Mouse (Mus musculus): ENCODE results near the gene Gm42906. TPM values are rescaled to one million over a fixed set of nuclear protein-coding genes. Genes with fewer than 3 reads are reported as not detected.

Gene Gm42906
- total RNA-seq (2012; rRNA removed), result not detected in 2 replicates

GRCm38 (mm10) chr5:151428113-151428756, at the start of gene Gm42906:
Gm42906 (minus strand) TSS chr5:151428163.
- Histone ChIP-seq H3K27ac (ENCODE audit: insufficient read depth, low read depth, low read length, poor library complexity, severe bottlenecking) (no peak within 1 kb of the TSS), H3K4me3 (ENCODE audit: insufficient read depth in 1 of 2, low read depth in 1 of 2, low read length in 2 of 2, poor library complexity in 1 of 2, severe bottlenecking in 1 of 2) (no peak within 1 kb of the TSS), H3K4me1 (ENCODE audit: control insufficient read depth in 2 of 2, insufficient read depth in 2 of 2, low read length in 2 of 2, poor library complexity in 1 of 2) (no peaks in the 10 kb centered on the region), H3K9me3 (ENCODE audit: control insufficient read depth, insufficient read depth, low read depth, low read length) (no peaks in the 10 kb centered on the region), H3K9ac (ENCODE audit: insufficient read depth, low read depth, low read length, poor library complexity, severe bottlenecking) (no peak within 1 kb of the TSS), H3K36me3 (ENCODE audit: control insufficient read depth, insufficient read depth, low read length, poor library complexity, severe bottlenecking) (no peaks in the 10 kb centered on the region)
- TF ChIP-seq ZC3H11A (IDR thresholded peaks at IDR 0.05; ENCODE audit: borderline replicate concordance, low read depth, low read length) (no peak), MAFK (IDR thresholded peaks at IDR 0.05; ENCODE audit: insufficient read depth, low read depth, low read length) (no peak), CHD2 (IDR thresholded peaks at IDR 0.05; ENCODE audit: low read depth, low read length) (no peak)
- DNase-seq (ENCODE audit: low read depth, low spot score), result no peak
- in situ Hi-C loops (cut with MboI; ENCODE audit: low sequenced_read_pairs in 2 of 2, unreplicated experiment in 2 of 2), result no loop called here

DNA sequence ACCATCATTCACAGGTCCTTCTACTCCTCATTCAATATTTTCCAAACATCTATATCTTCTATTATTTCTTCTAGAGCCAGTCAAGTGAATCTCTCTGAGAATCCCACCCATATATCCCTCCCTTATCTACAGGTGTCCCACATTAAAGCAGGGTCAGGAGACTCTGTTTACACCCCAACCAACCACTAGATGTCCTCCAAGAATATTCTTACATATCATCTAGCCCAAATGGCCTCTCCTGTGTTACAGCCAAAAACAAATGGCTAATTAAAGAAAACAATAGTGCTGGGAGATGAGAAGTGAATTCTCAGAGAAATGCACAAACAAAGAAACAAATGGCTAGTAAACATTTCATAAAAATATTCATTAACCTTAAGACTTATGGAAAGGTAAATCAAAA, 17.7 kb upstream of the Gm42906 start:
- TF ChIP-seq ZC3H11A (IDR thresholded peaks at IDR 0.05; ENCODE audit: borderline replicate concordance, low read depth, low read length) (no peak), CHD2 (IDR thresholded peaks at IDR 0.05; ENCODE audit: low read depth, low read length) (no peak), ZNF384 (IDR thresholded peaks at IDR 0.05; ENCODE audit: low read depth, low read length) (no peak), HCFC1 (IDR thresholded peaks at IDR 0.05; ENCODE audit: borderline replicate concordance, insufficient read depth, low read length) (no peak), MAFK (IDR thresholded peaks at IDR 0.05; ENCODE audit: insufficient read depth, low read depth, low read length) (no peak)
- DNase-seq (ENCODE audit: low read depth, low spot score), result no peak
- H3K36me3 ChIP-seq (ENCODE audit: control insufficient read depth, insufficient read depth, low read length, poor library complexity, severe bottlenecking), result no peaks in the 10 kb centered on the region

GRCm38 (mm10) chr5:151435106-151435505, 7.1 kb upstream of the Gm42906 start:
- in situ Hi-C loops (cut with MboI; ENCODE audit: low sequenced_read_pairs in 2 of 2, unreplicated experiment in 2 of 2), result no loop called here
- TF ChIP-seq MAFK (IDR thresholded peaks at IDR 0.05; ENCODE audit: insufficient read depth, low read depth, low read length) (no peak), ZNF384 (IDR thresholded peaks at IDR 0.05; ENCODE audit: low read depth, low read length) (no peak), ZC3H11A (IDR thresholded peaks at IDR 0.05; ENCODE audit: borderline replicate concordance, low read depth, low read length) (no peak), CHD2 (IDR thresholded peaks at IDR 0.05; ENCODE audit: low read depth, low read length) (no peak), HCFC1 (IDR thresholded peaks at IDR 0.05; ENCODE audit: borderline replicate concordance, insufficient read depth, low read length) (no peak)
- H3K27ac ChIP-seq (ENCODE audit: insufficient read depth, low read depth, low read length, poor library complexity, severe bottlenecking), result no peak overlapping the region
- no peaks in the 10 kb centered on the region for H3K9me3 ChIP-seq (ENCODE audit: control insufficient read depth, insufficient read depth, low read depth, low read length)
- H3K4me3 ChIP-seq (ENCODE audit: insufficient read depth in 1 of 2, low read depth in 1 of 2, low read length in 2 of 2, poor library complexity in 1 of 2, severe bottlenecking in 1 of 2), result no peak overlapping the region
- H3K4me1 ChIP-seq (ENCODE audit: control insufficient read depth in 2 of 2, insufficient read depth in 2 of 2, low read length in 2 of 2, poor library complexity in 1 of 2), result no peaks in the 10 kb centered on the region
- no peak overlapping the region for H3K9ac ChIP-seq (ENCODE audit: insufficient read depth, low read depth, low read length, poor library complexity, severe bottlenecking)
- DNase-seq (ENCODE audit: low read depth, low spot score), result no peak
- no peaks in the 10 kb centered on the region for H3K36me3 ChIP-seq (ENCODE audit: control insufficient read depth, insufficient read depth, low read length, poor library complexity, severe bottlenecking)

More for the DNA sequence above, 17.7 kb upstream of the Gm42906 start:
- Histone ChIP-seq H3K4me3 (ENCODE audit: insufficient read depth in 1 of 2, low read depth in 1 of 2, low read length in 2 of 2, poor library complexity in 1 of 2, severe bottlenecking in 1 of 2) (no peak overlapping the region), H3K27ac (ENCODE audit: insufficient read depth, low read depth, low read length, poor library complexity, severe bottlenecking) (no peak overlapping the region), H3K4me1 (ENCODE audit: control insufficient read depth in 2 of 2, insufficient read depth in 2 of 2, low read length in 2 of 2, poor library complexity in 1 of 2) (no peaks in the 10 kb centered on the region), H3K9ac (ENCODE audit: insufficient read depth, low read depth, low read length, poor library complexity, severe bottlenecking) (no peak overlapping the region), H3K9me3 (ENCODE audit: control insufficient read depth, insufficient read depth, low read depth, low read length) (no peaks in the 10 kb centered on the region)
- in situ Hi-C loops (cut with MboI; ENCODE audit: low sequenced_read_pairs in 2 of 2, unreplicated experiment in 2 of 2), result no loop called here

DNA sequence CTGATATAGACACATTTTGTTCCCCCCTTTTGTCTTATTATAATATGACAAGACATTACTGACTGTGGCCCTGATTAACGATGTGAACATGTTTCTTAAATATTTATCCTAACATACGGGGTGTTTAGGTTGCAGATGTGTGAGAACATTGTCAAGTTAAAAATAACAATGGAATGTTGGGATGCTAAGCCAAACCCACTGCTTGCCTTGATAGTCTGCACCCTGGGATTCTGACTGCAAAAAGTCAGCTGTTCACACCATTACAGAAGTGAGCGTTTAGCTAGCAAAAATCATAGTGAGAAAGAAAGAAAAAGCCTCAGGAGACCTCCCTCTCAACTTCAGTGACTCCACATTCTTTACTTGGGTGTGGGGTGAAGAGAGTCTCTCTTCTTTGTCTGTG, 1.5 kb downstream of the Gm42906 start:
- H3K27ac ChIP-seq (ENCODE audit: insufficient read depth, low read depth, low read length, poor library complexity, severe bottlenecking), result no peak overlapping the region
- no peaks in the 10 kb centered on the region for H3K36me3 ChIP-seq (ENCODE audit: control insufficient read depth, insufficient read depth, low read length, poor library complexity, severe bottlenecking)
- H3K9me3 ChIP-seq (ENCODE audit: control insufficient read depth, insufficient read depth, low read depth, low read length), result no peaks in the 10 kb centered on the region
- in situ Hi-C loops (cut with MboI; ENCODE audit: low sequenced_read_pairs in 2 of 2, unreplicated experiment in 2 of 2), result no loop called here
- DNase-seq (ENCODE audit: low read depth, low spot score), result no peak
- no peak overlapping the region for H3K4me3 ChIP-seq (ENCODE audit: insufficient read depth in 1 of 2, low read depth in 1 of 2, low read length in 2 of 2, poor library complexity in 1 of 2, severe bottlenecking in 1 of 2)
- H3K4me1 ChIP-seq (ENCODE audit: control insufficient read depth in 2 of 2, insufficient read depth in 2 of 2, low read length in 2 of 2, poor library complexity in 1 of 2), result no peaks in the 10 kb centered on the region
- no peak for TF ChIP-seq ZNF384 (IDR thresholded peaks at IDR 0.05; ENCODE audit: low read depth, low read length)
- no peak for TF ChIP-seq ZC3H11A (IDR thresholded peaks at IDR 0.05; ENCODE audit: borderline replicate concordance, low read depth, low read length)
- no peak for TF ChIP-seq CHD2 (IDR thresholded peaks at IDR 0.05; ENCODE audit: low read depth, low read length)
- TF ChIP-seq HCFC1 (IDR thresholded peaks at IDR 0.05; ENCODE audit: borderline replicate concordance, insufficient read depth, low read length), result no peak
- no peak for TF ChIP-seq MAFK (IDR thresholded peaks at IDR 0.05; ENCODE audit: insufficient read depth, low read depth, low read length)
- no peak overlapping the region for H3K9ac ChIP-seq (ENCODE audit: insufficient read depth, low read depth, low read length, poor library complexity, severe bottlenecking)

GRCm38 (mm10) chr5:151422692-151423091, 5.3 kb downstream of the Gm42906 start:
- H3K9me3 ChIP-seq (ENCODE audit: control insufficient read depth, insufficient read depth, low read depth, low read length), result no peaks in the 10 kb centered on the region

More at GRCm38 (mm10) chr5:151422692-151423091, 5.3 kb downstream of the Gm42906 start:
- Histone ChIP-seq H3K36me3 (ENCODE audit: control insufficient read depth, insufficient read depth, low read length, poor library complexity, severe bottlenecking) (no peaks in the 10 kb centered on the region), H3K9ac (ENCODE audit: insufficient read depth, low read depth, low read length, poor library complexity, severe bottlenecking) (no peak overlapping the region), H3K4me3 (ENCODE audit: insufficient read depth in 1 of 2, low read depth in 1 of 2, low read length in 2 of 2, poor library complexity in 1 of 2, severe bottlenecking in 1 of 2) (no peak overlapping the region), H3K27ac (ENCODE audit: insufficient read depth, low read depth, low read length, poor library complexity, severe bottlenecking) (no peak overlapping the region), H3K4me1 (ENCODE audit: control insufficient read depth in 2 of 2, insufficient read depth in 2 of 2, low read length in 2 of 2, poor library complexity in 1 of 2) (no peaks in the 10 kb centered on the region)
- no peak for DNase-seq (ENCODE audit: low read depth, low spot score)
- TF ChIP-seq CHD2 (IDR thresholded peaks at IDR 0.05; ENCODE audit: low read depth, low read length) (no peak), HCFC1 (IDR thresholded peaks at IDR 0.05; ENCODE audit: borderline replicate concordance, insufficient read depth, low read length) (no peak), ZNF384 (IDR thresholded peaks at IDR 0.05; ENCODE audit: low read depth, low read length) (no peak), ZC3H11A (IDR thresholded peaks at IDR 0.05; ENCODE audit: borderline replicate concordance, low read depth, low read length) (no peak), MAFK (IDR thresholded peaks at IDR 0.05; ENCODE audit: insufficient read depth, low read depth, low read length) (no peak)
- in situ Hi-C loops (cut with MboI; ENCODE audit: low sequenced_read_pairs in 2 of 2, unreplicated experiment in 2 of 2), result no loop called here

All from ES-E14 (cell line).